Mouse (Mus musculus) intestine, embryonic 14.5 days (tissue): ENCODE measurements at regions not wholly inside any gene's neighbourhood (a gene's known extent, or its start where the extent isn't known, plus 50 kb on each side); places are given as distances from the start of the nearest gene placed in this dataset.
A peak's percentile ranks its signal among the peaks of the same experiment; 100 is the strongest.

Experiments used
- ATAC-seq: fragments of 200-750 bp; cut with Nextera tagmentation; replicated peaks from 2 replicates; pipeline ENCODE4 v1.8.0; 2017; ENCODE audit warnings: low read depth, moderate number of reproducible peaks, moderate TSS enrichment, moderate library complexity; ENCODE audit not compliant: low FRiP score, low TSS enrichment
- DNase-seq: peaks from one replicate; pipeline ENCODE4 v3.0.0-alpha.2; 2018; ENCODE audit warnings: low spot score
- H3K27ac ChIP-seq: fragments of 300-500 bp; sonication (generic); 2 replicates; pipeline ENCODE4 v1.5.1; 2014; ENCODE audit warnings: low read depth, mild to moderate bottlenecking, control low read depth
- H3K27me3 ChIP-seq: fragments of 300-500 bp; sonication (generic); replicated peaks from 2 replicates; pipeline ENCODE4 v1.6.1; 2014; ENCODE audit warnings: low read length, control low read depth; ENCODE audit not compliant: control insufficient read depth, insufficient read depth
- H3K36me3 ChIP-seq: fragments of 300-500 bp; sonication (generic); 2 replicates; pipeline ENCODE4 v1.6.1; 2014; ENCODE audit warnings: low read length, control low read depth; ENCODE audit not compliant: control insufficient read depth, insufficient read depth
- H3K4me1 ChIP-seq: fragments of 300-500 bp; sonication (generic); replicated peaks from 2 replicates; pipeline ENCODE4 v1.6.1; 2014; ENCODE audit warnings: low read length, control low read depth, mixed read lengths; ENCODE audit not compliant: control insufficient read depth, insufficient read depth
- H3K4me2 ChIP-seq: fragments of 300-500 bp; sonication (generic); 2 replicates; pipeline ENCODE4 v1.6.1; 2014; ENCODE audit warnings: low read length
- H3K4me3 ChIP-seq: fragments of 300-500 bp; sonication (generic); 2 replicates; pipeline ENCODE4 v1.5.1; 2014; ENCODE audit warnings: low read depth, low read length, control low read depth, mixed read lengths
- H3K9ac ChIP-seq: fragments of 300-500 bp; sonication (generic); 2 replicates; pipeline ENCODE4 v1.6.1; 2014; ENCODE audit warnings: mild to moderate bottlenecking, low read length
- H3K9me3 ChIP-seq: fragments of 300-500 bp; sonication (generic); 2 replicates; pipeline ENCODE4 v1.6.1; 2016; ENCODE audit warnings: low read length, control low read depth; ENCODE audit not compliant: control insufficient read depth
- WGBS: fragments of 180-500 bp; shearing (Covaris S2); extraction: QIAGEN DNeasy Blood & Tissue Kit; methylation state at CpG from one replicate; pipeline ENCODE4 v1.1.7; 2014; 5-methylcytosine and 5-hydroxymethylcytosine counted together

GRCm38 (mm10) chr4:82197611-82198010 is 507.9 kb downstream of the Nfib start:
- no peaks in the 10 kb centered on the region for H3K9me3 ChIP-seq
- peaks cover 9% of the 10 kb centered on the region for H3K4me1 ChIP-seq
- ATAC-seq, result no peak
- no peaks in the 10 kb centered on the region for H3K27me3 ChIP-seq
- WGBS, result 65% methylated on average over 6 of the region's 6 CpGs
- no peak overlapping the region for H3K27ac ChIP-seq
- no peak for DNase-seq
- H3K4me3 ChIP-seq, result no peak overlapping the region
- no peak overlapping the region for H3K4me2 ChIP-seq
- H3K36me3 ChIP-seq, result no peaks in the 10 kb centered on the region
- no peak overlapping the region for H3K9ac ChIP-seq

GRCm38 (mm10) chr4:82196024-82196647 is 509.4 kb downstream of the Nfib start:
- no peak overlapping the region for H3K4me3 ChIP-seq
- H3K36me3 ChIP-seq, result no peaks in the 10 kb centered on the region
- WGBS, result 62% methylated on average over 6 of the region's 6 CpGs
- H3K9ac ChIP-seq, result no peak overlapping the region
- no peaks in the 10 kb centered on the region for H3K9me3 ChIP-seq
- H3K4me1 ChIP-seq, result peaks cover 9% of the 10 kb centered on the region
- no peak overlapping the region for H3K4me2 ChIP-seq
- no peak for DNase-seq
- ATAC-seq, result no peak
- H3K27me3 ChIP-seq, result no peaks in the 10 kb centered on the region
- H3K27ac ChIP-seq, result no peak overlapping the region

GRCm38 (mm10) chr4:82193905-82194304 is 511.6 kb downstream of the Nfib start:
- no peaks in the 10 kb centered on the region for H3K27me3 ChIP-seq
- no peak overlapping the region for H3K4me2 ChIP-seq
- WGBS, result 76% methylated on average over 5 of the region's 5 CpGs
- H3K9me3 ChIP-seq, result no peaks in the 10 kb centered on the region
- ATAC-seq (no peak), DNase-seq (no peak)
- peaks cover 9% of the 10 kb centered on the region for H3K4me1 ChIP-seq
- no peak overlapping the region for H3K27ac ChIP-seq
- H3K9ac ChIP-seq, result no peak overlapping the region
- H3K4me3 ChIP-seq, result no peak overlapping the region
- H3K36me3 ChIP-seq, result no peaks in the 10 kb centered on the region

- H3K4me2 ChIP-seq, result no peak overlapping the region
- H3K27me3 ChIP-seq, result no peaks in the 10 kb centered on the region
- DNase-seq, result no peak
These were observed 518.7 kb downstream of the Nfib start for GRCm38 (mm10) chr4:82186892-82187291.

GRCm38 (mm10) chr4:82183974-82184373 is 521.6 kb downstream of the Nfib start:
- no peak overlapping the region for H3K27ac ChIP-seq
- no peaks in the 10 kb centered on the region for H3K4me1 ChIP-seq
- H3K4me2 ChIP-seq, result no peak overlapping the region
- WGBS, result 91% methylated on average over 1 of the region's 1 CpGs
- DNase-seq (no peak), ATAC-seq (no peak)
- H3K9me3 ChIP-seq, result no peaks in the 10 kb centered on the region
- no peaks in the 10 kb centered on the region for H3K27me3 ChIP-seq
- no peak overlapping the region for H3K9ac ChIP-seq
- H3K4me3 ChIP-seq, result no peak overlapping the region
- no peaks in the 10 kb centered on the region for H3K36me3 ChIP-seq

More at GRCm38 (mm10) chr4:82186892-82187291, 518.7 kb downstream of the Nfib start:
- Histone ChIP-seq H3K27ac (no peak overlapping the region), H3K9ac (no peak overlapping the region), H3K4me1 (no peaks in the 10 kb centered on the region), H3K36me3 (no peaks in the 10 kb centered on the region), H3K9me3 (no peaks in the 10 kb centered on the region), H3K4me3 (no peak overlapping the region)
- ATAC-seq, result no peak
- 94% methylated on average over 3 of the region's 3 CpGs for WGBS

GRCm38 (mm10) chr4:82178112-82178511 is 527.4 kb downstream of the Nfib start:
- ATAC-seq, result no peak
- Histone ChIP-seq H3K9me3 (no peaks in the 10 kb centered on the region), H3K27ac (no peak overlapping the region), H3K36me3 (no peaks in the 10 kb centered on the region), H3K4me2 (no peak overlapping the region), H3K27me3 (no peaks in the 10 kb centered on the region), H3K4me3 (no peak overlapping the region), H3K9ac (no peak overlapping the region), H3K4me1 (peaks cover 5% of the 10 kb centered on the region)
- WGBS, result 92% methylated on average over 5 of the region's 5 CpGs
- no peak for DNase-seq

GRCm38 (mm10) chr4:82176723-82177122 is 528.8 kb downstream of the Nfib start:
- 94% methylated on average over 8 of the region's 8 CpGs for WGBS
- no peak for ATAC-seq
- H3K36me3 ChIP-seq, result no peaks in the 10 kb centered on the region
- no peak overlapping the region for H3K4me3 ChIP-seq
- no peak overlapping the region for H3K27ac ChIP-seq
- peaks cover 5% of the 10 kb centered on the region for H3K4me1 ChIP-seq
- H3K27me3 ChIP-seq, result no peaks in the 10 kb centered on the region
- H3K9ac ChIP-seq, result no peak overlapping the region
- H3K4me2 ChIP-seq, result no peak overlapping the region
- no peak for DNase-seq
- no peaks in the 10 kb centered on the region for H3K9me3 ChIP-seq

- H3K36me3 ChIP-seq, result no peaks in the 10 kb centered on the region
- WGBS, result 42% methylated on average over 17 of the region's 17 CpGs
- no peaks in the 10 kb centered on the region for H3K27me3 ChIP-seq
- H3K4me3 ChIP-seq, result no peak overlapping the region
- no peak for ATAC-seq
- H3K27ac ChIP-seq, result peak overlapping the region; percentile 36; the same call in 1 of the 2 replicates
- H3K9me3 ChIP-seq, result no peaks in the 10 kb centered on the region
- peaks cover 5% of the 10 kb centered on the region for H3K4me1 ChIP-seq
- H3K9ac ChIP-seq, result no peak overlapping the region
- no peak for DNase-seq
- H3K4me2 ChIP-seq, result peak overlapping the region; percentile 31
These were observed 532.0 kb downstream of the Nfib start for GRCm38 (mm10) chr4:82173461-82174085.

- Histone ChIP-seq H3K9ac (no peak overlapping the region), H3K27me3 (no peaks in the 10 kb centered on the region), H3K4me1 (peaks cover 5% of the 10 kb centered on the region), H3K27ac (peak overlapping the region; percentile 14; the same call in 1 of the 2 replicates), H3K4me3 (no peak overlapping the region), H3K36me3 (no peaks in the 10 kb centered on the region), H3K9me3 (no peaks in the 10 kb centered on the region), H3K4me2 (no peak overlapping the region)
- no peak for ATAC-seq
- 21% methylated on average over 4 of the region's 4 CpGs for WGBS
- no peak for DNase-seq
These were observed 534.6 kb downstream of the Nfib start for GRCm38 (mm10) chr4:82170930-82171329.
